In the genomic region with DNA sequence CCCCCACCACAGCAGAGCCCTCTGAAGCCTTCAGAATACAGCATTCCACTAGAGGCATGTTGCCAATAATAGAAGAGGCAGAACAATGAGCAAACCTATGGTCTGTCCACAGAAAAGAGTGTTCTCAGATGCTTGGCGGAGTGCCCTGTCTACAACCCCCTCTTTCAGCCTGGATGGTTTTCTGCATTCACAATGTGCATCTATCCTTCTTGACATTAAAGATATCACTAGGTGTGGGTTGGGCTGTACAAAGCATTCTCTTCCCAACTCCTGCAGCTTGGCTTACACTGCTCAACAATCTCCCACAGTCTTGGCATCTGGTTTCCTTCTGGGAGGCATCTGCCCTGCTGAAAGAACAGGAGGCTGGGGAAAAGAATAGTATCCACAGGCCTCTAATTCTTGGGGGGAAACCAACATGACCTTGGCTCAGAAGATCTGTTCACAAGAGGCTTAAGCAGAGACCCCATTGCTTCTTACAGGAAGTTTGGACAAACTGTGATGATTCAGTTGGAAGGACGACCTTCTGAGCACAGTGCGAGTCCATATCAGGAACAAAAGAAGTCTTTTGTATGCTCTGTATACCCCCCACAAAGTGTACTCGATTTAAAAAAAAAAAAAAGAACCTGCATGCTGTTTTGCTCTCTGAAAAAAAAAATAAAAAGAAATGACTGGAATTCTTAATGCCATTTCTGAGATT, we compare ENCODE assay signal across 7 mouse cellular contexts.
DNase-seq lines count a peak whose midpoint lies in the region; ATAC-seq and TF ChIP-seq lines count a peak whose summit lies in the region.

No protein-coding gene starts in this region.

- H3K4me2 ChIP-seq in hindbrain, embryonic 13.5 days, result no peak overlapping the region

- ATAC-seq in hindbrain, embryonic 13.5 days (ENCODE audit: low FRiP score), result peak; percentile 91
- ATAC-seq in monocyte, adult 5-6 weeks (replicated peaks; ENCODE audit: insufficient number of reproducible peaks, low FRiP score, low TSS enrichment, poor library complexity, severe bottlenecking), result no peak

- peaks cover 4% of the 10 kb centered on the region; the same call in 1 of the 2 replicates for H3K4me1 ChIP-seq in hindbrain, embryonic 13.5 days (replicated peaks)

- H3K9ac ChIP-seq in hindbrain, embryonic 13.5 days, result no peak overlapping the region

- DNase-seq in cerebellum, adult 11-12 months, result peak; percentile 46
- DNase-seq in cerebellum, postnatal 25 days, result peak; percentile 27 to 45
- DNase-seq in mesoderm, embryonic 11.5 days (ENCODE audit: low read depth, low spot score), result peak; percentile 2
- DNase-seq in spleen, postnatal 14 days (ENCODE audit: low spot score in 2 of 2), result no peak
- no peak for DNase-seq in gastrocnemius, adult 2 months

- intact Hi-C loops in gastrocnemius, adult 2 months (cut with DNase I), result no loop called here

- no peaks in the 10 kb centered on the region for H3K9me3 ChIP-seq in hindbrain, embryonic 13.5 days

- H3K27me3 ChIP-seq in hindbrain, embryonic 13.5 days, result no peaks in the 10 kb centered on the region

- H3K4me3 ChIP-seq in hindbrain, embryonic 13.5 days, result no peak overlapping the region
- no peak overlapping the region for H3K4me3 ChIP-seq in gastrocnemius, adult 2 months

- no peaks in the 10 kb centered on the region for H3K36me3 ChIP-seq in hindbrain, embryonic 13.5 days

- H3K27ac ChIP-seq in hindbrain, embryonic 13.5 days, result no peak overlapping the region
- H3K27ac ChIP-seq in gastrocnemius, adult 2 months, result no peak overlapping the region

- no peak for TF ChIP-seq CTCF in gastrocnemius, adult 2 months (IDR thresholded peaks at IDR 0.05)

- 32% methylated on average over 4 of the region's 4 CpGs for WGBS in hindbrain, embryonic 13.5 days

Comparison
In these comparisons a context has a peak if more than half of its experiments do, and no peak if none do; other contexts are left out.
1. DNase-seq: peak in cerebellum, adult 11-12 months (single experiment), cerebellum, postnatal 25 days (2 of 2) and mesoderm, embryonic 11.5 days (single experiment); none in spleen, postnatal 14 days (0 of 2) and gastrocnemius, adult 2 months (single experiment).